Comparison of ENCODE assay signal across 12 mouse cellular contexts in genomic region chr1:14359998-14360640, GRCm38 (mm10).
DNase-seq lines count a peak whose midpoint lies in the region; ATAC-seq and TF ChIP-seq lines count a peak whose summit lies in the region.
"Had no signal": no experiment of that assay in that cellular context is flagged by ENCODE, and none has a peak within 500 bp of the region (broad histone marks: within the 10 kb centered on the region; RNA-seq: fewer than 3 reads in every experiment).

No protein-coding gene starts in this region.

- no peak overlapping the region for H3K4me3 ChIP-seq in kidney, embryonic 14.5 days (ENCODE audit: low read length)
- no peak overlapping the region for H3K4me3 ChIP-seq in embryonic fibroblast, embryonic 13.5 days (ENCODE audit: insufficient read depth, low read length)
- H3K4me3 ChIP-seq: intestine, embryonic 15.5 days; limb, embryonic 12.5 days had no signal

- TF ChIP-seq POLR2A in embryonic fibroblast, embryonic 13.5 days (IDR thresholded peaks at IDR 0.05; ENCODE audit: low read depth, low read length): no peak

- no peak overlapping the region for H3K4me2 ChIP-seq in kidney, embryonic 14.5 days (replicated peaks; ENCODE audit: low read depth, low read length)
- H3K4me2 ChIP-seq: intestine, embryonic 15.5 days; limb, embryonic 12.5 days had no signal

- DNase-seq in kidney, adult 11 months: peak; percentile 2
- DNase-seq in 3T3-L1 (ENCODE audit: low read depth, low spot score) (peak; percentile 95), MN1 (ENCODE audit: low spot score) (peak; percentile 91)
- no peak for DNase-seq in thymus, adult 18-20 months
- DNase-seq in thymus, postnatal 14 days: no peak
- DNase-seq in thymus, postnatal 10 days (ENCODE audit: low spot score in 2 of 2): no peak
- DNase-seq: cerebellum, postnatal 36 days; lung, adult 18-20 months had no signal

- no peak for ATAC-seq in kidney, embryonic 14.5 days (ENCODE audit: low FRiP score, low TSS enrichment)
- ATAC-seq: intestine, embryonic 15.5 days had no signal

- no peaks in the 10 kb centered on the region for H3K36me3 ChIP-seq in kidney, embryonic 14.5 days (ENCODE audit: control insufficient read depth, insufficient read depth, low read length)
- H3K36me3 ChIP-seq: intestine, embryonic 15.5 days; limb, embryonic 12.5 days had no signal

- H3K9me3 ChIP-seq in kidney, embryonic 14.5 days (ENCODE audit: control insufficient read depth, low read length): no peaks in the 10 kb centered on the region
- H3K9me3 ChIP-seq: intestine, embryonic 15.5 days; limb, embryonic 12.5 days had no signal

- no peaks in the 10 kb centered on the region for H3K27me3 ChIP-seq in kidney, embryonic 14.5 days (ENCODE audit: control insufficient read depth, insufficient read depth, low read length)
- H3K27me3 ChIP-seq: intestine, embryonic 15.5 days had no signal

- no peaks in the 10 kb centered on the region for H3K4me1 ChIP-seq in kidney, embryonic 14.5 days (ENCODE audit: control insufficient read depth, insufficient read depth, low read length)
- H3K4me1 ChIP-seq in embryonic fibroblast, embryonic 13.5 days (ENCODE audit: control insufficient read depth, insufficient read depth, low read length): 0 out of 2 replicates have a peak, but pooled peaks cover 3% of the 10 kb centered on the region
- H3K4me1 ChIP-seq: intestine, embryonic 15.5 days had no signal

- no peak overlapping the region for H3K9ac ChIP-seq in kidney, embryonic 14.5 days (ENCODE audit: low read depth, low read length)
- H3K9ac ChIP-seq: intestine, embryonic 15.5 days; limb, embryonic 12.5 days had no signal

- no peak overlapping the region for H3K27ac ChIP-seq in kidney, embryonic 14.5 days (ENCODE audit: low read depth, low read length)
- peak overlapping the region; percentile 7; the same call in 1 of the 2 replicates for H3K27ac ChIP-seq in embryonic fibroblast, embryonic 13.5 days (ENCODE audit: insufficient read depth, low read length)
- H3K27ac ChIP-seq: intestine, embryonic 15.5 days; limb, embryonic 12.5 days had no signal

- no peak for TF ChIP-seq CTCF in embryonic fibroblast, embryonic 13.5 days (IDR thresholded peaks at IDR 0.05; ENCODE audit: borderline replicate concordance, insufficient read depth, low read length)

- WGBS in kidney, embryonic 14.5 days: 68% methylated on average over 2 of the region's 2 CpGs

Comparison
In these comparisons a context has a peak if more than half of its experiments do, and no peak if none do; other contexts are left out.
1. DNase-seq: peak in kidney, adult 11 months (single experiment), 3T3-L1 (single experiment) and MN1 (single experiment); none in thymus, adult 18-20 months (0 of 2), thymus, postnatal 14 days (single experiment) and thymus, postnatal 10 days (0 of 2).